Mouse (Mus musculus) hematopoietic stem cell, adult 5-6 weeks (primary cell): ENCODE data around the gene Lgr4. TPM values are rescaled to one million over a fixed set of nuclear protein-coding genes. Genes with fewer than 3 reads are reported as not detected.

Experiments used
- ATAC-seq, 2 experiments: fragments of 125-278 bp in 1 of 2; replicated peaks in 1 of 2; 2 replicates each; pipeline ENCODE4 v1.8.0; 2016 to 2017; ENCODE audit warnings: inconsistent platforms in 2 of 2, mild to moderate bottlenecking in 2 of 2, moderate number of reproducible peaks in 2 of 2, low read depth in 1 of 2, moderate TSS enrichment in 1 of 2; ENCODE audit not compliant: low FRiP score in 2 of 2, poor library complexity in 2 of 2, severe bottlenecking in 2 of 2, insufficient read depth in 1 of 2, low TSS enrichment in 1 of 2
- total RNA-seq: library from RNA; stranded (forward); fragments of 172-1452, 232-1000 nt; gene quantifications from 2 replicates; pipeline ENCODE4 v1.2.3, GENCODE M21; 2017

Gene Lgr4
- total RNA-seq, 1 experiment from 2014 or later, result 0.74 TPM

DNA sequence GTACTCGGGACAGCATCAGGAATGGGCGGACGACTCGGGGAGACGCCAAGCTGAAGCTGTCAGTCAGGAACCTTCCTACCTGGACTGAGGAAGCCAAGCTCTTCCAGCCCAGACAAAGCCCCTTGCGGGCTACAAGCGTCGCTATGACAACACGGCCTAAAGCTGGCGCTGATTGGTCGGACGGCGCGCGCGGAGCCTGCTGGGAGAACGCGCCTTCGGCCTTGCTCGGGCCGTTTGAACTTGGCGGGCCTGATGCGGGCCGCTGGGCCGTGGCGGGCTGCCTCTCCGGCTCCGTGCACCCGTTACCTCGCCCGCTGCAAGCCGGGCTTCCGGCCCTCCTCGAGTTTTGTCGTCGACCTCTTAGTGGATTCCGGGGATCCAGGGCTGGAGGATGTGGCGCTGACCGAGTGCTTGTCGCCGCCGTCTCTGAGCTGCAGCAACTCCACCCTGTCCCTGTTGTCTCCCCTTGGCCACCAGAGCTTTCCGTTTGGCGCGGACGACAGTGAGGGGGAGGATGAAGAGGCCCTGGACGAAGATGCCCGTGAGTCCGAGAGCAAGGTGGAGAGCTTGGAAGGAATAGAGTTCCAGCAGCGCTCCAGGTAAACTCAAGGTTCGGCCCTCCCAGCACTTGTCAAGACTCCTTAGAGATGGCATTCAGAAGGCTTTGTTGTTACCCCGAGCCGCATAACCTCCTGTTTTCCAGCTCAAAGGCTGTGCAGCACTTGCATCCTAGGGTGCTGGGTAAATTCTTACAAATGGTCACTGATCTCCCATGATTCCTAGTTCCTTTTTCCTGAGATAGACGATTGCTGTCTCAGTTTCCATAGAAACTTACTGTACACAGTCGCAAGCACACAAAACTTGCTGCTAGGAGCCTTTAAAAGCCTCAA lies 100.4 kb downstream of the Lgr4 start, which contains the start of gene Ccdc34:
Gene Ccdc34 (plus strand): TSS at position 202 of the 890 bp plus-strand sequence.
- ATAC-seq, result peak; percentile 98 to 99

DNA sequence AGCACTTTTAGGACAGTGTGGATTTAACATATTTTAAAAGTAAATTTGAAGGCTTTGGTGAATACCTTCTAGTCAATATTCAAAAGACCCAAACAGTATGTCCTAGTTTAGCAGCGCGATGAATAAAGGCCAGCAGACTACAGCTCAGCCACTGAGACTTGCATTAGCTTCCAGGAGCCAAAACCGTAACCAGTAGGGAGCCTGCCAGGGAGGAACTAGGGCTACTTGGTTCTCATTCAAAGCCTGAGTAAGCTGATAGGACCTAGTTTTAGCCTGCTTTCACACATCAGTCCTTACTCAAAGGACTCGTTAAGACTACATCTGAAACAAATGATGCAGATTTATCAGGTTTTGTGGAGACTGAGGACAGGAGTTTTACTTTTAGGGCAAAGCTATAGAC lies 102.2 kb downstream of the Lgr4 start:
- ATAC-seq, result no peak

DNA sequence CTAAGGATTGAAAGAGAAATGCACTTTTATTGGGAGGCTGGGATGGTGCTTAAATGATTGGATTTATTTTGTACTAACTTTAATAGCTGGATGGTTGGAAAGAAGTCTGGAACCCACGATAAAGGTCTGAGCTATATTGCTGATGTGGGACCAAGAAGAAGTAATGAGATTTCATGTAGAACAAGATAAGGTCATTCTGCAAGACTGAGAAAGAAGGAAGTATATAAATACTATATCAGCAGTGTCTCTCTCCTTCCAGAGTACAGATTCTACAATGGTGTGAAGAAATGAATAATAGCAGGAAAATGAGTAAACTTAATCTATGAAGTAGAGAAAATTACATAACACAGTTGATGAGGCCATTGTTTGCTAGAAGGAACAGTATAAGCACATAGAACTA lies 103.0 kb downstream of the Lgr4 start:
- no peak for ATAC-seq

DNA sequence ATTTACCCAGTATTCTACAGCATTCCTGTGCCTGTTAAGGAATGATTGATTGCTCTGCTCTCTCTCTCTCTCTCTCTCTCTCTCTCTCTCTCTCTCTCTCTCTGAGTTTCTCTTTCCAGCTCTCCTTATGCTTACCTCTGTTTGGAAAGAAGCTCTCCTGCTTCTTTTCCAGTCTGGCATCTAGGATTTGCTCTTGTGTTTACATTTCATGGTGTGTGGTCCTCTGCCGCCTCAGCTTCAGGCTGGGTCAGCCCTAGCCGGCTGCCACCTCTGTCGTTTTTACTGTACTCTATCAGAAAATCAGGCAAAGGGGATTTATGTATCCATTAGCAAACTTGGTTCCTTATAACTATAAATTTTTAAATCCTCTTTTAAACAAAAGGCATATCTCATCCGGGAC lies 118.8 kb downstream of the Lgr4 start:
- ATAC-seq, result no peak

DNA sequence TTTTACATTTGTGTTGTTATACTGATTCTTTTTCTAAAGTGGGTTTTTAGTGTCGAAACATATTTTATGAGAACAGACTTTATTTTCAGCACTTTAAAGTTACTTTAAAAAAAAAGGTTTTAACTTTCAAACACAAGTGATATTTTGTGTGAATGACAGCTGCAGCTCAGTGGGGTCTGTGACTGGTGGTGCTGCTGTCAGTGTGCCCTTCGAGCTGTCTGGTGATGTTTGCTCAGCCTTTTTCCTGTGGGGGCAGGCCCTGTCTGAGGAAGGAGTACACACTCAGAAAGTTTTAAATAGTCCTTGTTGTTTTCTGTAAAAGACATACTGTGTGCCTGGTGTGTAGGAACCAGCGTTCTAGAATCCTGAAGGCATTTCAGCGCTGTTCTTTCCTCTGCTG lies 119.2 kb downstream of the Lgr4 start:
- no peak for ATAC-seq

DNA sequence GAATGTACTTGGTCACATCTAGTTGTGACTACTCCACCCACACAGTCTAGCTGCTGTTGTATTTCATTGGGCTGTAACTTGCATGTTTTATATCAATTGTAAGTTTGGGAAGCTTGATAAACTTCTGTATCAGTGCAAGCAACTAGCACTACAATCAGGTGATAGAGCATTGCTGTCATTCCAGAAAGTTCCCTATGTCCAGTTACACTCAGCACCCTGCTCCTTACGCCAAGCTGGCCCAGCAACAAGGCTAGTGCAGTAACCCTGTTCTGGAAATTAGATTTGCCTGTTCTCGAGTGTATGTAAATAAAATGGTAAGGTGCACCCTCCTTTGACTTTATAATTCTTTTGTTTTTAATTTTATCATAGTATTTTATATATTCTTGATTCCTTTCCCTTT lies 119.8 kb downstream of the Lgr4 start:
- ATAC-seq, result no peak

DNA sequence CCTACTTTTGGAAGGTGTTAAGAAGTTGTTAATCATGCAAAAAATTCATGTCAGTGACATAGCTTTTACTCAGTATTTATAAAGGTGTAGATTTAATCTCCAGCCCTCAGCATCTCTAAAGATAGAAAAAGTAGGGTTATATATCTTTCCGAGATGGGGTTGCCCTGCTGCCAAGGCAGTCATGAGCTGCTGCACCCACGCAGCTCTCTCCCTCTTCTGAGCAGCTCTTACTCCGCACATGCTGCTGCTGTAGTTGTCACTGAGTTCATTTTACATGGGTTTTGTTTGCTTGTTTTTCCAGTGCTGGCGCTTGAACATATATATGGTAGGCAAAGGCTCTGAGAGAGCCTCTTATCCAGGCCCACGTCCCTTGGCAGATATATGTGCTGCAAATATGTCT lies 120.9 kb downstream of the Lgr4 start:
- ATAC-seq, result no peak

DNA sequence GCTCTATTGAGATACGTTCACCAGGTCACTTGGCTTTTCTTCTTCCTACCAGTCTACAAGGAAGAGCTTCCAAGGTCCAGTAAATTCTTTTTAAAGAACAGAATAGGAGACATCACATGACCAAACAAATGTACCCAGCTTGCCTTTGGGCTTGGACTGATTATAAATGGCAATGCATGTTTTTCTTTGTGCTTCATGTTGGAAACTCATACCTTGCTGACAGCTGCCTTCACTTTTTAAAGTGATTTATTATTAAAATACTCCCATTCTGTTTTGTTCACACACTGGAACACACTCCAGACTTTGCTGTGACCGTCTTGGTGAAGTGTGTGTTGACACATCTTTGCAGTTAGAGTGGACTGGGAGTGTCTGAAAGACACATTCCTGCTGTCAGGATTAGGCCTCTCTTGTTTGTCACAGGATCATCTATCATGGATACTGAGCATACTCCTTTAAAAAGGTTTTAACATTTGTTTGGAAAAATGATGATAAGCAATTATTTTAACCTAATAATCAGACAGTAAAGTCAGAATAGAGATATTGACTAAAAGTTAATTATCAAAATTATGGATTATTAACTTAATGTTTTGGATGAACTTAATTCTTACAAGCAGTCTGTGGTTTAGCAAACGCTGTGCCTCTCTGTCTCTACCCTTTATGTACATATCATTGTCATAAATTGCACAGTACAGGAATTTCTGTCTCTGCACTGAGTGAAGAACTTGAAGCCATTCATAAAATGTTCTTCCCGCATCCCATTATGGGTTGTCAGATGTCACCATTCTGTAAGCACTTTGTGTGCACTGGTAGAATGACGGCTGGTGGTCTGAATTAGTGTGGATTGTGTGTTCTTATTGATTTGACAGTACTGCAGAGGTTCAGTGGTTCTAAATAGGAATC lies 125.7 kb downstream of the Lgr4 start:
- ATAC-seq, result no peak

DNA sequence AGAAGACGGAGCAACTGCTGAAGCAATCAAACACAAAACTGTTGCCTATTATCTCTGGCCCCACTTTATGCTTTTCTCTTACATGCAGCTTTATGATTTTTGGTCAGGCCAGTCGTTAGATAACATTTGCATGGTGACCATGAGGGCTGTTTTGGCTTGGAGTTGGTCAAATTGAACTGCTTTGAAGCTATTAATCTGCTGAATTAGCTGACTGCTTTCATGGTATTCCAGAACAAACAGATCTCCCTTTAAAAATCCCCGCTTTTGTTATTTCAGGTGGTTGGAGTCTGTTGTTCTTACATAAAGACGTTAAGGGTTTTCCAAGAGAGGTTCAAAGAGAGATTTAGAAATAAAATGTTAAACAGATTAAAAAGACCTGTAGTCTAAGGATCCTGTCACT lies 141.0 kb downstream of the Lgr4 start:
- no peak for ATAC-seq

DNA sequence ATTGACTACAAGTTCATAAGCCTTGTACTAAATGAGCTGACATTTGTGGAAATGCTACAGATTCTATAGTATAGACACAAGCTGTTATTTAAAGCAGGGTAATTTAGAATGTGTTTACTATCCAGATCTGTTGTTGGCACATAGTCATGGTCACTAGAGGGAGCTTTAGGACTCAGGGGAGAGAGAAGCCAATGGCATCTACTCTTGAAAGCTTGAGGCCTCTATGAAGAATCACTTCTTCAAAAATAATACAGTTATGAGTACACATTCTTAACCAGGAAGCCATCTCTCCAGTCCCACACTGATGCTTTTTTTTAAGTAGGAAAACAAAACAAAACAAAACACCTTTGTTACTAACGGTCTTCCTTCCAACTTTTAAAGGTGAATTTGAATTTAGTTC lies 145.7 kb downstream of the Lgr4 start:
- no peak for ATAC-seq

Other genes with a start within 250 kb of the Lgr4 start
- gene Bdnf, start 242.9 kb upstream of the Lgr4 start, total RNA-seq, result not detected in 2 replicates
- gene Lin7c, start 26.8 kb upstream of the Lgr4 start, total RNA-seq, result 130 and 177 TPM in 2 replicates
- 50.1 and 58.3 TPM in 2 replicates for gene Ccdc34, start 100.2 kb downstream of the Lgr4 start, total RNA-seq